Mouse (Mus musculus) G1E (cell line): Measurements from ENCODE around the gene Pip5k1c. TPM values are rescaled to one million over a fixed set of nuclear protein-coding genes. Genes with fewer than 3 reads are reported as not detected.

Experiments used
- ATAC-seq: 2 replicates; pipeline ENCODE4 v1.8.0; 2016; ENCODE audit warnings: mild to moderate bottlenecking; ENCODE audit not compliant: insufficient number of reproducible peaks, poor library complexity, low FRiP score, severe bottlenecking; ENCODE audit errors: extremely low read depth
- DNase-seq: peaks from one replicate; pipeline ENCODE4 v3.0.0; 2012; ENCODE audit warnings: low spot score
- H3K27me3 ChIP-seq: 2 replicates; pipeline ENCODE4 v1.6.1; 2012; ENCODE audit warnings: mild to moderate bottlenecking, low read length, inconsistent platforms; ENCODE audit not compliant: insufficient read depth
- H3K36me3 ChIP-seq: replicated peaks from 2 replicates; pipeline ENCODE3; 2012; ENCODE audit warnings: mild to moderate bottlenecking, inconsistent platforms
- H3K4me1 ChIP-seq: 2 replicates; pipeline ENCODE4 v1.6.1; 2012; ENCODE audit warnings: low read depth, low read length, inconsistent platforms, mixed read lengths; ENCODE audit not compliant: insufficient read depth
- H3K4me3 ChIP-seq: 2 replicates; pipeline ENCODE4 v1.5.1; 2012; ENCODE audit warnings: low read depth, mild to moderate bottlenecking, inconsistent platforms, low read length, moderate library complexity, mixed read lengths
- H3K9me3 ChIP-seq: replicated peaks from 2 replicates; pipeline ENCODE4 v1.6.1; 2012; ENCODE audit warnings: inconsistent platforms
- CTCF ChIP-seq: IDR thresholded peaks from 2 replicates; pipeline ENCODE4 v1.5.1; 2012; ENCODE audit warnings: low read depth, low read length, inconsistent platforms, mixed read lengths
- GATA1 ChIP-seq: IDR thresholded peaks from 2 replicates; pipeline ENCODE4 v1.6.1; 2012; ENCODE audit warnings: borderline replicate concordance, low read length, inconsistent platforms, mixed read lengths
- GATA2 ChIP-seq: IDR thresholded peaks from 2 replicates; pipeline ENCODE4 v1.6.1; 2012; ENCODE audit warnings: low read depth, low read length, inconsistent platforms, borderline replicate concordance
- POLR2AphosphoS5 ChIP-seq: IDR thresholded peaks from 2 replicates; pipeline ENCODE4 v1.6.1; 2012; ENCODE audit warnings: low read depth, low read length, inconsistent platforms; ENCODE audit not compliant: insufficient replicate concordance
- TAL1 ChIP-seq: conservative IDR thresholded peaks from 2 replicates; pipeline ENCODE4 v1.6.1; 2012; ENCODE audit warnings: low read depth, low read length, inconsistent platforms, mixed read lengths
- polyA plus RNA-seq: library from polyadenylated mRNA; stranded (reverse); fragments of >175 nt; gene quantifications from 2 replicates; pipeline ENCODE4 v1.2.3, GENCODE M21; 2012
- total RNA-seq, 2 experiments: library from RNA; stranded (forward) in 1 of 2; stranded (reverse) in 1 of 2; fragments of 200-1000 nt in 1 of 2; fragments of >200 nt in 1 of 2; fragmentation: Nextera tagmentation in 1 of 2; gene quantifications; 2 replicates each; pipeline ENCODE4 v1.2.3; 2014 to 2017

Pip5k1c gene
- total and polyA plus RNA-seq, 3 experiments: 58.8 to 266 (median 62.2) TPM

DNA sequence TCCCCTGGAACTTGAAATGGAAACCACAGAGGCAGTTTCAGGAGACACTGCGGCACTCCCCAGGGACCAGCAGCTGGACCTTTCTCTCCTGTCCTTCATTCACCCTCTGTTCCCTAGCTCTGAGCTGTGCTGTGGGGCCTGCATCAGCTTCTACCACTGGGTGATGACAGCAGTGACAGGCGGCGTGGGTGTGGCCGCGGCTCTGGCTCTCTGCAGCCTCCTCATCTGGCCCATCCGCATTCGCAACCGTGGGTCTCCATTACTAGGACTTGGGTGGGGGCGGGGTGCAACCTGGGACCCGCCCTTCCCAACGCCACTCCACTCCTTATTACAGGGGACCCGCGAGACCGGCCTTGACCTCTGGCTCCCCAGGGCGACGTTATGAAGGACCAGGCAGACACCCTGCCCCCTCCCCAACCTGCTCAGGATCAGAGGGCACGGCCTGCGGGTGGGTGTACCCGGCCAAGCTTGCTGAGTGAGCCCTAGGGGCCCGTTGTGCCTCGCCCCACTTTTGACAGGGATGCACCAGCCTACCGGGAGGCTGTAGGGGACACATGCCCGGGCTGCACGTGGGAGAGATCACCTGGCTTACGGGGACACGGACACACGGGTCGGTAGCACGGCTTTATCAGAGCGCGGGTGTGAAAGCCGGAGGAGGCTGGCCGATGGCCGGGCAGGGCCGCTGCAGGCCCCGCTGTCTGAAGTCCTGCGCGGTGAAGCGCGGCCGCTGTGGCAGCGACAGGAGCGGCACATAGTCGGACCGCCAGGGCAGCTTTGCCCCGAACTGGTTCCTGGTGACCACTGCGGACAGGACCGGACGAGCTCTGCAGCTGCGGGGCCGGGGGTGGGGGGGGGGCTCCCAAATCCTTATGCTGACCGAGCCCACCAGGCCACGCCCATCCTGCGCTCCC is 70.9 kb downstream of the Pip5k1c start:
- ATAC-seq (no peak), DNase-seq (no peak)
- peaks cover 99% of the 10 kb centered on the region for H3K36me3 ChIP-seq
- H3K27me3 ChIP-seq: no peaks in the 10 kb centered on the region
- H3K9me3 ChIP-seq: no peaks in the 10 kb centered on the region
- H3K4me3 ChIP-seq: peak overlapping the region; percentile 34; the same call in 1 of the 2 replicates
- H3K4me1 ChIP-seq: peaks cover 96% of the 10 kb centered on the region
- no peak for TF ChIP-seq GATA2
- TF ChIP-seq TAL1: no peak
- no peak for TF ChIP-seq GATA1
- no peak for TF ChIP-seq CTCF
- TF ChIP-seq POLR2AphosphoS5: no peak

DNA sequence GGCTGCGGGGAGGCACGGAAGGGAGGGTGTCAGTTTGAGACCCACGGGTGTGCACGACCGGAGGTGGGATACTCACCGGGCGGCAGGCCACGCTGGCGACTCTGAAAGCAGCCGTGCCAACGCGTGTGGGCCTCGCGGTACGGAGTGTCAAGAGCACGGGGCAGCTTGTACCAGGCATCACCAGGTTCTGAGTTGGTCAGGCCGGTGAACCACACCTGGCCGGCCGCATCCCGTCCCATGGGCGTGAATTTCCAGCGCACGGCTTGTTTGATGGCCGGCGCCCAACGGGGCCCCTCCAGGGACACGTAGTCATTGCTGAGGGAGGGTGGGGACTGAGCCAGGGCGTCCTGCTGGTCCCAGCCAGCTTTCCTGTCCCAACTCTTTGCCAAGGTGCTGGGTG is 71.9 kb downstream of the Pip5k1c start:
- Histone ChIP-seq H3K4me1 (peaks cover 92% of the 10 kb centered on the region), H3K36me3 (peaks cover 100% of the 10 kb centered on the region)

DNA sequence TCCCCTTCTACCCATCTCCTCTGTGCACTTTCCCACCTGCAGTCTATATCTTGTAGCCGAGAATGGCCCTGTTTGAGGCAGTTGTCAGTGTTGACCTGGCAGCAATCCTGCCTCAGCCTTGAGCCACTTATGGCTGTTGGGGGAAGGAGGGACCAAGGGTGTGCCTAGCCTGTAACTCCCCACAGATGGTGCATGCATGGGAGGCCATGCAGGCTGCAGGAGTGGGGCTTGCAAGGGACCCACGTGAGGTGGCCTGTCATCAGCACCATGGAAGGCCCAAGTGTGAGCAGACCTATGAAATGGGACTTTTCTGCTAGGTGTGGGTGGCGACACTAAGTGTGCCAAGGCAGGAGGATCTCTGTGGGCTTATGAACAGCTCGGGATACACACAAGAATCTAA is 72.3 kb downstream of the Pip5k1c start:
- H3K27me3 ChIP-seq: no peaks in the 10 kb centered on the region
- TF ChIP-seq GATA2 (no peak), CTCF (no peak), GATA1 (no peak), TAL1 (no peak), POLR2AphosphoS5 (peak; percentile 38; the same call in 1 of the 2 replicates)
- peaks cover 100% of the 10 kb centered on the region for H3K36me3 ChIP-seq
- no peak overlapping the region for H3K4me3 ChIP-seq
- DNase-seq (no peak), ATAC-seq (no peak)
- H3K9me3 ChIP-seq: no peaks in the 10 kb centered on the region
- H3K4me1 ChIP-seq: peaks cover 88% of the 10 kb centered on the region

More for the DNA sequence above, 71.9 kb downstream of the Pip5k1c start:
- DNase-seq (no peak), ATAC-seq (no peak)
- H3K27me3 ChIP-seq: no peaks in the 10 kb centered on the region
- H3K9me3 ChIP-seq: no peaks in the 10 kb centered on the region
- peak overlapping the region; percentile 24; the same call in 1 of the 2 replicates for H3K4me3 ChIP-seq
- TF ChIP-seq CTCF (no peak), TAL1 (no peak), POLR2AphosphoS5 (0 out of 2 replicates have a peak, but pooled peaks have one; percentile 17), GATA1 (no peak), GATA2 (no peak)

DNA sequence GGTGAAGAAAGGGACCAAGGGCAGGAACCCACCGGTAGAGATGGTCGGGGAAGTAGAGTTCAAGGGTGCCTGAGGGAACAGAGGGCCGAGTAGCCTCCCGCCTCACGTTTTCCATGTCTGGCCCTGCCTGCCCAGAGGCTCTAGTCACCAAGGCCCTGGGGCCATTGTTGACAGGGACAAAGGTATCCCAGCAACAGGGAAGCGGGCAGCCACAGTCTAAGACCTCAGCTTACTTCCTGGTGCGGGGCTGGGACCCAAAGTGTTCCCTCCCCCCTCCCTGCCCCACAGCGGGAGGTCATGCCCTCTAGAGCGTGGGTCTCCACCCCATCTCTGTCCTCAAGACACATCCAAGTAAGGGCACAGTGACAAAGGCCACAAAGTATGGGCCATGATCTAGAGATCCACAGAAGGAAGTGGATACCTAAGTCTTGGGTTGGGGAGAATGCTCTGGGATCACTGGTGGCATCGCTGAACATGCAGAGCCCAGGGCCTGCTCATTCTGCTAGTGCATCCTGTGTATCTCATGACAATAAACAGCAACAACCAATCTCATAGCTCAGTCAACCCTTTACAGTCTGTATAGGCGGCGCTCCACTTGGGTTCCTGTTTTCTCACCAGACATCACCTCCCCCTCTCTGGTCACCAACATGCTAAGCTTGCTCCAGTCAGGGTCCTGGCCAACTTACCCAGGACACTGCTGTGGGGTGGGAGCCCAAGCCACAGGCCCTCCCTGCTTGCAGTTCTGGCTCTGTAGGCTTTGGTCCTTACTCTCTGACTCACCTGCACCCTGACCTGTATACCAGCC is 73.1 kb downstream of the Pip5k1c start, which contains the start of gene 4930404N11Rik:
Gene 4930404N11Rik (minus strand): TSS at position 145 of the 805 bp plus-strand sequence.
- Histone ChIP-seq H3K36me3 (peaks cover 100% of the 10 kb centered on the region), H3K27me3 (no peaks in the 10 kb centered on the region), H3K4me3 (peak within 1 kb of the TSS; percentile 24; the same call in 1 of the 2 replicates), H3K4me1 (peaks cover 80% of the 10 kb centered on the region), H3K9me3 (no peaks in the 10 kb centered on the region)
- TF ChIP-seq POLR2AphosphoS5 (no peak), CTCF (no peak), GATA1 (no peak), GATA2 (no peak), TAL1 (no peak)
- DNase-seq: no peak
- peak; percentile 35 for ATAC-seq

DNA sequence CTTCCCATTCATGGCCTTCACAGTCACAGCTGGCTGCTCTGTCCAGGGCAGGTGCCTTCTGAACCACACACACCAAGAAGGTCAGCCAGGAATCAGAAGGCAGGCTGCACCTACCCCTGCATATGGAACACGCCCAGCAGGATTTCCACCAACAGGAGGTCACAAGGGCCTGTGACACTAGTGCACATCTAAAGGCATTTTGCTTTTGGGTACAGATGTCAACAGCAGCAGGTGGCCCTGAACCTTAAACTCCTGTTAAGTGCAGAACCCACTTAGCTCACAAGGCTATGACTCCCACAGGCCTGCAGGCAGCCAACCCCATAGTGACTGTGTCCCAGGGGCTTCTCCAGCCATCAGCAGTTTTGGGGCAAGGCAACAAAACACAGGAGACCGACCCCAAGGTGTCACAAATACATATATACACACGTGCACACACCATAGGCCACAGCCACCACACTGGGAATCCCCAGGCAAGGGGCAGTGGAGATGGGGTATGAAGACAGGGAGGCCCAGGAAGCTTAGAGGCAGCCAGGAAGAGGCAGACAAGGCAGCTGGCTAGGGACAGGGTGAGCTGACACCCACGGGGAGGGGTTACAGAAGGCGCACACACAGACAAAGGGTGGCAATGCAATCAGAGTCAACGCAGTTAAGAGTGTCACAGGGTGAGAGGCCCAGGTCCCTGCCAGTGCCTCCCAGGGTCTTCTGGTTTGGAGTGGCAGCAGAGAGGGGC is 73.9 kb downstream of the Pip5k1c start:
- H3K9me3 ChIP-seq: no peaks in the 10 kb centered on the region
- H3K36me3 ChIP-seq: peaks cover 100% of the 10 kb centered on the region
- H3K4me3 ChIP-seq: no peak overlapping the region
- peaks cover 72% of the 10 kb centered on the region for H3K4me1 ChIP-seq
- DNase-seq: no peak
- no peaks in the 10 kb centered on the region for H3K27me3 ChIP-seq
- ATAC-seq: peak; percentile 3; the same call in 1 of the 2 replicates
- no peak for TF ChIP-seq TAL1
- TF ChIP-seq CTCF: no peak
- TF ChIP-seq POLR2AphosphoS5: peak; percentile 86; the same call in 1 of the 2 replicates
- TF ChIP-seq GATA2: no peak
- TF ChIP-seq GATA1: no peak

DNA sequence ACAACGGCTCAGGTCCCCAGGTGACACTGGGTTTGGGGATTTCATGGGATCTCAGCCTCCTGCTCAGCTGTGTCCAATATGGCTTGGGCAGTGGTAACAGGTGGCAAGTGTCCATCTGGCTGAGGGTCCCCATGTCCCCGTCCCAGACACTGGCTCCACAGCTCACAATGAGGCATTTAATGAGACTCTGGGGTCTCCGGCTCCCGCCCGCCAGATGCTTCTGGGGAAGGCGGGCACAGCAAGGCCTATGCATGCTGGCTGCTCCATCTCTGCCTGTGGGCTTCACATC is 74.4 kb downstream of the Pip5k1c start:
- no peak for ATAC-seq
- DNase-seq: no peak
- Histone ChIP-seq H3K9me3 (no peaks in the 10 kb centered on the region), H3K4me1 (peaks cover 72% of the 10 kb centered on the region), H3K27me3 (no peaks in the 10 kb centered on the region), H3K4me3 (no peak overlapping the region), H3K36me3 (peaks cover 100% of the 10 kb centered on the region)
- TF ChIP-seq POLR2AphosphoS5 (peak; percentile 68; the same call in 1 of the 2 replicates), CTCF (no peak)

Other genes starting within 250 kb of the Pip5k1c start
Only the 20 nearest of the 32 such genes appear.
- 34.2 and 43.3 TPM in 2 replicates for gene Dapk3, start 110.0 kb upstream of the Pip5k1c start, total RNA-seq (2014; fragmentation: Nextera tagmentation)
- gene Dapk3, start 110.0 kb upstream of the Pip5k1c start, total RNA-seq (2017): 39.3 and 40.8 TPM in 2 replicates
- gene Dapk3, start 110.0 kb upstream of the Pip5k1c start, polyA plus RNA-seq: 69.8 and 96.7 TPM in 2 replicates
- gene 4930442H23Rik, start 109.1 kb upstream of the Pip5k1c start, total RNA-seq (2014; fragmentation: Nextera tagmentation): not detected in 2 replicates
- not detected in 2 replicates for gene 4930442H23Rik, start 109.1 kb upstream of the Pip5k1c start, total RNA-seq (2017)
- not detected in 2 replicates for gene 4930442H23Rik, start 109.1 kb upstream of the Pip5k1c start, polyA plus RNA-seq
- not detected in 2 replicates for gene Nmrk2, start 90.9 kb upstream of the Pip5k1c start, total RNA-seq (2014; fragmentation: Nextera tagmentation)
- not detected in 2 replicates for gene Nmrk2, start 90.9 kb upstream of the Pip5k1c start, total RNA-seq (2017)
- not detected in 2 replicates for gene Nmrk2, start 90.9 kb upstream of the Pip5k1c start, polyA plus RNA-seq
- not detected in 2 replicates for gene Atcay, start 62.1 kb upstream of the Pip5k1c start, total RNA-seq (2014; fragmentation: Nextera tagmentation)
- 0.06 and 0.11 TPM in 2 replicates for gene Atcay, start 62.1 kb upstream of the Pip5k1c start, total RNA-seq (2017)
- not detected in 2 replicates for gene Atcay, start 62.1 kb upstream of the Pip5k1c start, polyA plus RNA-seq
- gene Zfr2, start 59.8 kb upstream of the Pip5k1c start, total RNA-seq (2014; fragmentation: Nextera tagmentation): 7.0 and 7.1 TPM in 2 replicates
- gene Zfr2, start 59.8 kb upstream of the Pip5k1c start, total RNA-seq (2017): 2.6 and 3.2 TPM in 2 replicates
- 1.8 and 1.9 TPM in 2 replicates for gene Zfr2, start 59.8 kb upstream of the Pip5k1c start, polyA plus RNA-seq
- not detected in 2 replicates for gene Matk, start 40.0 kb upstream of the Pip5k1c start, total RNA-seq (2014; fragmentation: Nextera tagmentation)
- 0.05 and 0.06 TPM in 2 replicates for gene Matk, start 40.0 kb upstream of the Pip5k1c start, total RNA-seq (2017)
- gene Matk, start 40.0 kb upstream of the Pip5k1c start, polyA plus RNA-seq: 0.07 TPM in 1 of 2 replicates, not detected in the other
- gene Mrpl54, start 26.0 kb upstream of the Pip5k1c start, total RNA-seq (2014; fragmentation: Nextera tagmentation): 75.6 and 78.6 TPM in 2 replicates
- 186 and 206 TPM in 2 replicates for gene Mrpl54, start 26.0 kb upstream of the Pip5k1c start, total RNA-seq (2017)
- gene Mrpl54, start 26.0 kb upstream of the Pip5k1c start, polyA plus RNA-seq: 612 and 631 TPM in 2 replicates
- gene Apba3, start 26.0 kb upstream of the Pip5k1c start, total RNA-seq (2014; fragmentation: Nextera tagmentation): 36.2 and 44.6 TPM in 2 replicates
- 27.9 and 38.9 TPM in 2 replicates for gene Apba3, start 26.0 kb upstream of the Pip5k1c start, total RNA-seq (2017)
- gene Apba3, start 26.0 kb upstream of the Pip5k1c start, polyA plus RNA-seq: 113 and 130 TPM in 2 replicates
- 0.44 TPM in 1 of 2 replicates, not detected in the other for gene Tjp3, start 1.4 kb upstream of the Pip5k1c start, total RNA-seq (2014; fragmentation: Nextera tagmentation)
- gene Tjp3, start 1.4 kb upstream of the Pip5k1c start, total RNA-seq (2017): 1.8 and 1.9 TPM in 2 replicates
- 1.4 and 1.6 TPM in 2 replicates for gene Tjp3, start 1.4 kb upstream of the Pip5k1c start, polyA plus RNA-seq
- gene Cactin, start 28.1 kb downstream of the Pip5k1c start, total RNA-seq (2014; fragmentation: Nextera tagmentation): 9.0 and 11.4 TPM in 2 replicates
- gene Cactin, start 28.1 kb downstream of the Pip5k1c start, total RNA-seq (2017): 23.5 and 23.9 TPM in 2 replicates
- gene Cactin, start 28.1 kb downstream of the Pip5k1c start, polyA plus RNA-seq: 77.9 and 80.5 TPM in 2 replicates
- not detected in 2 replicates for gene Tbxa2r, start 35.8 kb downstream of the Pip5k1c start, total RNA-seq (2014; fragmentation: Nextera tagmentation)
- 0.06 TPM in 1 of 2 replicates, not detected in the other for gene Tbxa2r, start 35.8 kb downstream of the Pip5k1c start, total RNA-seq (2017)
- gene Tbxa2r, start 35.8 kb downstream of the Pip5k1c start, polyA plus RNA-seq: 0.06 TPM in 1 of 2 replicates, not detected in the other
- not detected in 2 replicates for gene Gipc3, start 50.3 kb downstream of the Pip5k1c start, total RNA-seq (2014; fragmentation: Nextera tagmentation)
- gene Gipc3, start 50.3 kb downstream of the Pip5k1c start, total RNA-seq (2017): 0.11 TPM in 1 of 2 replicates, not detected in the other
- not detected in 2 replicates for gene Gipc3, start 50.3 kb downstream of the Pip5k1c start, polyA plus RNA-seq
- gene Hmg20b, start 57.5 kb downstream of the Pip5k1c start, total RNA-seq (2014; fragmentation: Nextera tagmentation): 36.7 and 39.2 TPM in 2 replicates
- 12.0 and 21.9 TPM in 2 replicates for gene Hmg20b, start 57.5 kb downstream of the Pip5k1c start, total RNA-seq (2017)
- gene Hmg20b, start 57.5 kb downstream of the Pip5k1c start, polyA plus RNA-seq: 142 and 193 TPM in 2 replicates
- gene Mfsd12, start 64.5 kb downstream of the Pip5k1c start, total RNA-seq (2014; fragmentation: Nextera tagmentation): 14.3 and 14.4 TPM in 2 replicates
- gene Mfsd12, start 64.5 kb downstream of the Pip5k1c start, total RNA-seq (2017): 13.1 and 14.6 TPM in 2 replicates
- 46.7 and 48.2 TPM in 2 replicates for gene Mfsd12, start 64.5 kb downstream of the Pip5k1c start, polyA plus RNA-seq
- 2.0 TPM in 1 of 2 replicates, not detected in the other for gene 4930404N11Rik, start 72.9 kb downstream of the Pip5k1c start, total RNA-seq (2014; fragmentation: Nextera tagmentation)
- gene 4930404N11Rik, start 72.9 kb downstream of the Pip5k1c start, total RNA-seq (2017): 0.17 and 1.2 TPM in 2 replicates
- 0.52 and 0.65 TPM in 2 replicates for gene 4930404N11Rik, start 72.9 kb downstream of the Pip5k1c start, polyA plus RNA-seq
- 29.7 and 65.2 TPM in 2 replicates for gene Fzr1, start 85.6 kb downstream of the Pip5k1c start, total RNA-seq (2014; fragmentation: Nextera tagmentation)
- gene Fzr1, start 85.6 kb downstream of the Pip5k1c start, total RNA-seq (2017): 15.8 and 22.8 TPM in 2 replicates
- 88.9 and 96.2 TPM in 2 replicates for gene Fzr1, start 85.6 kb downstream of the Pip5k1c start, polyA plus RNA-seq
- 9.6 and 11.9 TPM in 2 replicates for gene Dohh, start 91.5 kb downstream of the Pip5k1c start, total RNA-seq (2014; fragmentation: Nextera tagmentation)
- 60.4 and 69.7 TPM in 2 replicates for gene Dohh, start 91.5 kb downstream of the Pip5k1c start, total RNA-seq (2017)
- 186 and 220 TPM in 2 replicates for gene Dohh, start 91.5 kb downstream of the Pip5k1c start, polyA plus RNA-seq
- gene Gm48551, start 91.5 kb downstream of the Pip5k1c start, total RNA-seq (2014; fragmentation: Nextera tagmentation): 1.1 TPM in 1 of 2 replicates, not detected in the other
- 2.6 and 4.1 TPM in 2 replicates for gene Gm48551, start 91.5 kb downstream of the Pip5k1c start, total RNA-seq (2017)
- gene Gm48551, start 91.5 kb downstream of the Pip5k1c start, polyA plus RNA-seq: 0.72 and 1.3 TPM in 2 replicates
- 1.2 and 3.1 TPM in 2 replicates for gene Gm48552, start 96.0 kb downstream of the Pip5k1c start, total RNA-seq (2014; fragmentation: Nextera tagmentation)
- 0.38 and 0.93 TPM in 2 replicates for gene Gm48552, start 96.0 kb downstream of the Pip5k1c start, total RNA-seq (2017)
- 7.2 and 7.4 TPM in 2 replicates for gene Gm48552, start 96.0 kb downstream of the Pip5k1c start, polyA plus RNA-seq
- gene Smim24, start 100.1 kb downstream of the Pip5k1c start, total RNA-seq (2014; fragmentation: Nextera tagmentation): 6.5 and 13.8 TPM in 2 replicates
- 1.9 and 3.5 TPM in 2 replicates for gene Smim24, start 100.1 kb downstream of the Pip5k1c start, total RNA-seq (2017)
- gene Smim24, start 100.1 kb downstream of the Pip5k1c start, polyA plus RNA-seq: 1.6 and 1.8 TPM in 2 replicates